Mouse (Mus musculus): Measurements from ENCODE around the gene Mrpl39.
A peak's percentile ranks its signal among the peaks of the same experiment; 100 is the strongest.

The Mrpl39 gene

DNA sequence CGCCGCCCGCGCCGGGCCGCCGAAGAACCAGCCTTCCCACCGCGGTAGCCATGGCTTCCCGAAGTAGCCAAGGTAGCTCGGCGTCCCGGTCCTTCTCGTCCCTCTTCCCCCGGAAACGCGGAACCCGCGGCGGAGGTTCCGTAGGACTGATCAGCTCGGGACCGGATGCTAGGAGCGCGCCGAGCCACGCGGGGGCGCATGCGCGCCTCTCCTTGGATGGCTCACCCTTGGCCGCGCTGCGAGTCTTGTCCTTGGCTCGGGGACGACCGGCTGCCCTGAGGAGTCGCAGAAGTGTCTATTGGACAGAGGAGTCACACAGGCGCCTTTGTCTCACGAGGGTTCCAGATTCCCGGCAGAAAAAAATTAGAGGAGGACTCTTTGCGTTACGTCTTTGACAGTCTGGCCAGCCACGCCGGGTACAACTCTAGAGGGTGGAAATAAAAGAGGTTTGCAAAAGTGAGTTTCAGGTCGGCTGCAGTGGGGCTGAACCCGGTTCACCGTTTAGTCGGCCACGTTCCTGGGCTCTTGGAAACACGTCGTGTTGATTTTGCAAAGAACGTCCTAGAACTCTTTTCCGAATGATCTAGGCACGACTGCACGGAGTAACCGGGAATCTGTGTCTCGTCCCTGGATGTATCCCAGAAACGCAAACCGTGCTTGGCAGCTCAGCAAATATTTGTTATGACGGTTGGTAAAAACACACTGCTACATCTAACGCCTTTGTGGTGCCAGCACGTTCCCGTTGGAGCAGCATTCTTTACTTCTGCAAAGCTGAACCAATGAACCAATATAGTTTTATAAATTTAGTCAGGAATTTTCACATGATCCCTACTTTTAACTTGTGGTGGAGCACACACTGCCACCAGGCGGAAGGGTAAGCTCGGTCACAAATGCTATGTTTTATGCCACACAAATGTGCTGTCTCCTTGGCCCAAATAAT is at the start of gene Mrpl39:
Mrpl39 (minus strand) TSS at position 577 of the 940 bp plus-strand sequence.
- peak; percentile 89 to 92 for DNase-seq (ENCODE audit: low spot score in 2 of 2)

DNA sequence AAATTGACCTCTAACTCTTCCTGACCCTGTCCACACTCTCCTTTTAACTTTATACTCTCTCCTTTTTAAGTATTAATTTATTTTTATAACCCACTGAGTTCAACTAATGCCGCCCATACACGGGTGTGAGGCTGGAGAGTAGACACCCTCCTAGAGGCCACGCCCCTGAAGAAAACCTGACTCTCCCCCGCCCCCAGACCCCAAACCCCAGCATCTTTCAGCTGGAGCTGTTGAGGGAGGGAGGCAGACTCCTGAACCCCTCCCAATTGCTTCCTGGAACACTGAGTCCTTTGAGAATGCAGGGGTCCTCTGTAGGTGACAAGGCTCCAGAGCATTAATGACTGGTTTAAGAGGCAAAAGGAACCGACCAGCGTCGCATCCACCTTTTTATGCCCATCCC is 49.4 kb upstream of the Mrpl39 start:
- no peak for DNase-seq (ENCODE audit: low spot score in 2 of 2)

DNA sequence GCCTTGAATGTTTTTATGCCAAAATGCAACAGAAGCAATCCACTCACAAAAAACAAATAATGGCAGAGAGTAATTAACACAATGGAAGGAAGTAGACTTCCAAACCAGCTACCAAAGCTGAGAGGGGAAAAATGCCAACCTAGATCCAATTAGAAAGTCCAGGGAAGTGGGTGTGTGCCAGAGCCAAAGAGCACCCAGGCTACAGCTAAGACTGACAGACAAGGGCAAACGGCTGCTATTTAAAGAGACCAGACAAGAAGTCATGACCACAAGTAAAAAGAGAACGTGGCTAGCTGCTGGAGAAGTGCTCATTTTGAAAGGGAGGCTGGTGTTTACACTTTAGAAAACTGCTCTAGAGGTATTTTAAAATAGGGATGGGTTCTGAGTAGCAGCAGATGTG is 47.7 kb upstream of the Mrpl39 start:
- no peak for DNase-seq (ENCODE audit: low spot score in 2 of 2)

- DNase-seq (ENCODE audit: low spot score in 2 of 2) = no peak
These were observed 44.2 kb upstream of the Mrpl39 start for GRCm38 (mm10) chr16:84779718-84780117.

- no peak for DNase-seq (ENCODE audit: low spot score in 2 of 2)
These were observed 43.5 kb upstream of the Mrpl39 start for GRCm38 (mm10) chr16:84778861-84779630.

DNA sequence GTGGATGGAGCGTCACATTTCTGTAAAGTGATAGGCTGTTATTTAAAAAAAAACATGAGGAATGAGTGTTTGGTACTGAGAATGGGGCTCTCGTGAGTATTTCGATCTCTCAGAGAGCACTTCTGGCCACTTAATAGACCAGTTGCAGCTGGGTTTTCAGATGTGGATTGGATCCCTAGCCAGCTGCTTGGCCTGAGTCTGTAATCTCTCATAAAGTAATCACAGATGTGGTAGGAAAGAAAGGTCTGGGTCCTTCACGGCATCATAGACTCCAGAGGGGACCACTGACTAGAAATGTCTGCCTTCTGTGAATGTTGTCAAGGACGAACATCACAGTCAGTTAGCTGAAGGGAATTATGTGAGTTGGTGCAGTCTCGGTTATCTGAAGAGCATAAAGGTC is 42.9 kb upstream of the Mrpl39 start:
- DNase-seq (ENCODE audit: low spot score in 2 of 2) = no peak

DNA sequence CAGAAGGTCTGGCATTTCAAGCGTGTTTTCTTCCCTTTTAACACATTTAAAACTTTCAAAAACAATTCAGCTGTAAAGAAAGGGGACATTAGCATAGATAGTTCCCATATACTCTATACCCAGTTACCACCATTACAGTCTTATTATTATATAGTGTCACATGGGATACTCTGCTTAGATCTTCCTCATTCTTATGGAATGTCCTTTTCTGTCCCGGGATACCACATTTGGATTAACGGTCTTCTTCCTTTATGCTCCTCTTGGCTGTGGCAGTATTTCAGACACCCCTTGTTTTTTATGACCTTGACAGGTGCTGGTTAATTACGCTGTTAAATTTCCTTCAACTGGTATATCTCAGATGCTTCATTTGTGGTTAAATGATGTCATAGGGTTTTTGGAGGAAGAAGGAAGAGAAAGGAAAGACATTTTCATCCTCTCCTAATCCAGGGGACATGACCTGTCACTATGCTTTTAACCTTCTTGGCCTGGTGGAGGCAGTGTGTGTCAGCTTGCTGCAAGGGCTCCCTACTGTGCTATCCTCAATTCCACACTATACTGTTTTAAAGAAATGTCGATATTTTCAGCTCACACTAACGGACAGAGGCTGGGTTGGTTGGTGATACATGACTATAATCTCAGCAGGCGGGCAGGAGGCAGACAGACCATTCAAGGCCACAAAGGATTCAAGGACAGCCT is 40.7 kb upstream of the Mrpl39 start:
- DNase-seq (ENCODE audit: low spot score in 2 of 2) = no peak

DNA sequence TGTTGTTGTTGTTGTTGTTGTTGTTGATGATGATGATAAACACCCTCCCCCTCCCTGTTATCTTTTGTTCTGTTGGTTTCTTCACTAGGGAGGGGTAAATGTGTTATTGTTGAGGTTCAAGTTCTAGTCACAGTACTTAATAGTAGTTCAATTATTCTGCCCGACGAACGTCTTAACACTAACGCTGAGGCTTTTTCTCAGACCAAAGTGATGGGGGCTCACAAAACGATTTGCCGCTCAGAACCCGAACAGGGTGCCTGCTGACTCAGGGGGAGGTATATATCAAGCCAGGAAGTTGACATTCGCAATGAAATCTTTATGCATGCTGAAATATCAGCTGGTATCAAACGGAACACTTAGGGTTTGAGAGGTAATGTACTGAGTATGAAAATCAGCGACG is 39.8 kb upstream of the Mrpl39 start:
- no peak for DNase-seq (ENCODE audit: low spot score in 2 of 2)

DNA sequence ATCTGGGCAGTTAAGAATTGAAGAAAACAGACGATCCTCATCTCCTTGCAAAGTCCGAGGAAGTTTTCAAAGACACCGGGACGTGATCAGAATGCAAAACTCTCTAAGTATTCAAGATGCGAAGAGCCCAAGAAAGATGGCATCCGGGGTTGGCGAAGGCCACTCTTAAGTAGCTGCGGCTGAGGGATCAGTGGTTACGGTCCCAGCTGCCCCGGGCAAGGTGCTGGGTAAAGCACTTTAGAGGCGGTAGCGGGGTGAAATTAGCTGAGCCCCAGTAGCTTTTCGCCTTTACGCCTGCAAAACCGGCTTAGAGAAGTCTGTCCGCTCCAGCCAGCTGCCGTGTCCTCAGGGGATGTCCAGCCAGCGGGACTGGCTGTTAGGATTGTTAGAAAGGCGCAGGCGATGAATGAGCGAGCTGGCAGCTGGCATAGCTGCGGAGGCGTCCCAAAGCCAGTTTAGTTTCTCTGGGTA is 39.3 kb upstream of the Mrpl39 start:
- no peak for DNase-seq (ENCODE audit: low spot score in 2 of 2)

GRCm38 (mm10) chr16:84774003-84774703 is 38.6 kb upstream of the Mrpl39 start, which contains the start of gene Jam2:
Gene Jam2 (plus strand): TSS chr16:84774123.
- peak in 1 of 2 experiments; percentile 6 for DNase-seq (ENCODE audit: low spot score in 2 of 2)

- DNase-seq (ENCODE audit: low spot score in 2 of 2) = no peak
These were observed 37.8 kb upstream of the Mrpl39 start for GRCm38 (mm10) chr16:84773268-84773861.

DNA sequence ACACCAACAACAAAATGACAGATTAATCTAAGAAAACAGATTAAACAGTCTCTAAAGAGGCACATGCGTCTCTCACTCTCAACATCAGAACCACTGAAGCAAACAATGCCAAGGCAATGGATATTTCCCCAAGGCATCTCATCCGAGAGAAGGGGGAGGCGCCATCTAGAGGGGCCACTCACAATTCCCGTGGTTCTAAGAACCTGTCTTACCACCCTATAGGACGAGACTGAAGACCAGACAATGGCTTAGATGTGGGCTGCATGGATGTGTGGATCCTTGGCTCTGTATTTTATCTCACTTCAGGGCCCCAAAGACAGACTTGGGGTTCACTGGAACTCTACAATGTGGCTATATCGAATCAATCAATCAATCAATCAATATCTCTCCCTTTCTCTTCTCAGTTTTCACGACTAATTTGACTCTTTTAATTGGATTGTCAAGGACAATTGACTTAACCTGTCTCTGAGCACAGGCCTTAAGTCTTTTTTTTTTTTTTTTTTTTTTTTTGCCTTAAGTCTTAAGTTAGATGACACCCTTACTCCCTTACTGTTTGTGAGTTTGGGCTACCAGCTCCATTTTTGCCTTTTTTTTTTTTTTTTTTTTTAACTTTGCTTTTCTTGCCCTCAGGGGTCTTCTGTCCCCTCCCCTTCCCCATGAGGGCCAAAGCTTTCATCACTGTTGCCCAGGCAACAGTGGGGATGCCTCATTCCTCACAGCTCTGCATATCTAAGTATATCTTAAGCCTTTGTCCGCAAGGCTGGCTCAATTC is 37.1 kb upstream of the Mrpl39 start:
- no peak for DNase-seq (ENCODE audit: low spot score in 2 of 2)

- no peak for DNase-seq (ENCODE audit: low spot score in 2 of 2)
These were observed 35.9 kb upstream of the Mrpl39 start for GRCm38 (mm10) chr16:84771461-84771860.

DNA sequence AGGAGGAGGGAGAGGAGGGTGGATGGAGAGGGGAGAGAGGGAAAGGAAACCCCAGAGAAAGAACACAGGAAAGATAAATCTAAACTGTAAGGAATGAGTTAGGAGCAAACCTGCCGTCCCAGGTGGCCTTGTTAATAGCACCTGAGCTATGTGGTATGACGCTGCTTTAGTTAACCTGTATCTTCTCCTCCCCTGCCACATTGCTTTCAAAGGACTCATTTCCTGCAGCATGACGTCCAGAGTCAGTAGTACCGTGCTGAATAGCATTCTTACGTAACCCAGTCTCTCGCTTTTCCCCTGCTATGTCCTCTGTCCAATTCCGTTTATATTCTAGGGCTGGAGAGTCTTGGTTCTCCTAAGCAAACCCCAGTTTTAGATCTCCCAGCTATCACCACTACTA is 35.3 kb upstream of the Mrpl39 start:
- no peak for DNase-seq (ENCODE audit: low spot score in 2 of 2)

- DNase-seq (ENCODE audit: low spot score in 2 of 2) = no peak
These were observed 34.3 kb upstream of the Mrpl39 start for GRCm38 (mm10) chr16:84769619-84770464.

DNA sequence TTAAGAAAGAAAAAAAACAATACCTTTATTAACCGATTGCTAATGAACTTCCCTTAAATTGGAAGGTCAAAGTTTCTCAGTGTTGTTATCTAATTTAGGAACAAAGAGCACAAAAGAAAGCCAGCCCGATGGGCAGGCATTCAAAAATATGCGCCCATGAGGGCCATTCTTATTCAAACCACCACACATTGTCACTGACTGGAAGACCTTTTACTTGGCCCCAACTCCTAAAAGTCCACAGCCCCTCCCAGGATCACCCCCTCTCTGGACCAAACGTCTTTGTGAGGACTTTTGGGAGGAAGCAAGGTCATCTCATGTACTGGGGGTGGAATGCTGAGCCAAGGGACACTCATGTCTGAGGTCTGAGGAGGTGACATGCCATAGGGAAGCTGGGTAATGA is 33.6 kb upstream of the Mrpl39 start:
- no peak for DNase-seq (ENCODE audit: low spot score in 2 of 2)

DNA sequence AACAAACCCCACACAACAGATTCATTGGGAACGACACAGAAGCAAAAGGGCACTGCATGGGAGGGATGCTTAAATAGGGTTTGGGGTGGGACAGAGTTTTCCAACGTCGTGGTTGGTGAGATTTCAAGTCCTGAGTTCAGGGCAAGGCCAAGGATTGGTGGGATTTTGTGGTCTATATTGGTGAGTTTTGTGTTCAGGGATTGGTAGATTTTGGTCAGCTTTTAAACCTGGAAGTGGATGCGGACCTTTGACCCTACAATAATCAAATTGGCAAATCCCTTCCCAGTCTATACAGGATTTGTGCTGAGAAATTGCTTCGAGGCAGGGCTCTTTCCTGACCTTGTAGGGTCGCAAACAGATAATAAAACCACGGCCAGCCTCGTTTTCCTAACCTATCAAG is 32.4 kb upstream of the Mrpl39 start:
- no peak for DNase-seq (ENCODE audit: low spot score in 2 of 2)

DNA sequence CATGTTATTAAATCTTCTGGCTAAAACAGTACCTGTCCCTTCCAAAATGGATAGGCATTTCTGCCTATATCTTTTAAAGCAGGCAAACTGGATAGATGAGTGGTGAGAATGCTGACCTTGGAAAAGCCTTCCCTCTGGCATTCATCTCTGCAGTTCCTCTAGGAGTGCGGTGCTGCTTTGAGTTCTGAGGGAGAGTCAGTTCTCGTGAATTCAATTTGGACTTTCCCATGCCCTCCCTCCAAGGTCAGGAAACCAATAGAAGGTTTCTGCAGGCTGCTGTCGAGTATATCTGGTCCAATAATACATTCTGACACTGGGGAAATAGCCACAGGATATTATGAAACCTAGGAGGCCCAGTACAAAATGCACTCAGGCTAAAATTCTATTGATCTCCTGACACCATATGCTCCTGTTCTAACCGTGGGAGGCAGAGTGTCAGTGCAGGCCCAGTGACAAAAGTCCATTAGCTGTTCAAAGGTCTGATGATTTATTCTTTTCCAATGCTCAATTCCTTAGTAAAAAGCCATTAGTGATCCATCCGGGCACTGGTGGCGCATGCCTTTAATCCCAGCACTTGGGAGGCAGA is 10.3 kb upstream of the Mrpl39 start:
- DNase-seq (ENCODE audit: low spot score in 2 of 2) = no peak

Data from spleen, postnatal 36 days (tissue).